Mouse (Mus musculus): ENCODE results near the gene Gm826.

DNA sequence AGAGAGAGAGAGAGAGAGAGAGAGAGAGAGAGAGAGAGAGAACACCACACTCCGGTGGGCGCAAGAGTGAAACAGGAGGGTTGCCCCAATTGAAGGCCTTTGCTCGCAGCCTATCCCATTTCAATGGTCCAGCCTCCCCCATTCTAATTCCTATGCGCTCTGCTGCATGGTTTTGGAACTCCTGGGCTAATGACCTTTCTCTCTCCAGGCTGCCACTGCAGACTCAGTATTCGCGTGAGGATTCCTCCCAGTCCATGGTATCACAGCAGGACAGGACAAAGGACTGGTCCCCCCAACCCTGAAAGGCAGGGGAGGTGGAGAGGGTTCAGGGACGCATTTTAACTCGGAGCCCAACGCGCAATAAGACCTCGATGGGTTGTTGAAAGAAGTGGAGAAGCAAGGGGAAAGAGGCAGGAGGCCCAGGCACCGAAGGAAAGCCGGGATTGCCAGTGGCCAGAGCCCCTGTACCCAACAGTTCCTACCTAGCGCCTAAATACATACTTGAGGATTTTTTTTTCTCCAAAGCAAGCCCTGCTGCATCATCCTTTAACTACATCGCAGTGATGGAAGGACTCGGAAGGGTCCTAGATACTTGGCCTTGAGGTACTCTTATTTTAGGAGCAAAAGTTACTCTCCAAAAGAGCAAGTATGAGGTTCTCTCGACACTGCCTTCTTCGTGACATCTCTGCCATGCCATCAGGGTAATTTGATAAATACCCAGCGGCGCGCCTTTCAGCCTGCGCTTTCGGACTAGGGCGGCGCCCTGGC is 35.9 kb upstream of the Gm826 start:
- TF ChIP-seq POLR2A (IDR thresholded peaks at IDR 0.05; ENCODE audit: borderline replicate concordance, extremely low read depth, insufficient read depth, insufficient read length, poor library complexity, severe bottlenecking) (no peak), CTCF (IDR thresholded peaks at IDR 0.05; ENCODE audit: borderline replicate concordance, extremely low read depth, insufficient read depth, insufficient read length) (no peak)
